Mouse (Mus musculus): ENCODE results near the gene Zfp82. TPM values are rescaled to one million over a fixed set of nuclear protein-coding genes. Genes with fewer than 3 reads are reported as not detected.
A peak's percentile ranks its signal among the peaks of the same experiment; 100 is the strongest.

Gene Zfp82
- polyA plus RNA-seq, 1 experiment, result 2.0 TPM

DNA sequence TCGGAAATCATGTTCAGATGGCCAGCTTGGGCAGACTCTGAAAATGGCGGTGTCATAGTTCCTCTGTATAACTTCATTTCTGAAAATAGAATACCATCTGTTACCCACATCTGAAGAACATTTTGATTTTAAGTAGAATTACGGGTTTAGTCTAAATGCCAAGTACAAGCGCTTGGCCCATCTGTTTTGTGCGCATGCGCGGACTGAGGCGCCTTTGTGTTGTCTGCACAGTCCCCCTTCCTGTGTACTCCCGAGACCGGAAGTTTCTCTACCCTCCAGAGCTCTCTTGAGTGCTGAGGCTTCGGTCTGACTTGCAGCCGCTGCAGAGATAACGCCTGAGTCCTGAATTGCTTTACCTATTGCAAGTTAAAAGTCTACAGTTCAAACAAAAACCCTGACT is 26.6 kb upstream of the Zfp82 start:
- Histone ChIP-seq H3K36me3 (ENCODE audit: control insufficient read depth, insufficient read depth) (peaks cover 52% of the 10 kb centered on the region), H3ac (ENCODE audit: control insufficient read depth, insufficient read length, low read depth) (no peak overlapping the region), H3K27me3 (ENCODE audit: control insufficient read depth, insufficient read depth, insufficient read length) (no peaks in the 10 kb centered on the region), H3K4me3 (ENCODE audit: insufficient read depth, poor library complexity, severe bottlenecking) (no peak overlapping the region), H3K79me3 (ENCODE audit: low read depth) (peaks cover 38% of the 10 kb centered on the region), H3K79me2 (ENCODE audit: control insufficient read depth, insufficient read depth) (peaks cover 50% of the 10 kb centered on the region)
- no peak for TF ChIP-seq USF1 (IDR thresholded peaks at IDR 0.05; ENCODE audit: low read depth)
- no peak for TF ChIP-seq MAX (IDR thresholded peaks at IDR 0.05)
- TF ChIP-seq CTCF (IDR thresholded peaks at IDR 0.05; ENCODE audit: control insufficient read depth, insufficient read depth, insufficient read length), result no peak
- no peak for TF ChIP-seq MYOG (IDR thresholded peaks at IDR 0.05; ENCODE audit: control insufficient read depth, extremely low read depth, insufficient read length)
- no peak for TF ChIP-seq FOSL1 (IDR thresholded peaks at IDR 0.05; ENCODE audit: insufficient read depth, low read length, poor library complexity, severe bottlenecking)
- TF ChIP-seq MYOD1 (IDR thresholded peaks at IDR 0.05; ENCODE audit: control insufficient read depth, insufficient read length, low read depth), result no peak
- no peak for TF ChIP-seq CEBPB (IDR thresholded peaks at IDR 0.05; ENCODE audit: low read depth)

DNA sequence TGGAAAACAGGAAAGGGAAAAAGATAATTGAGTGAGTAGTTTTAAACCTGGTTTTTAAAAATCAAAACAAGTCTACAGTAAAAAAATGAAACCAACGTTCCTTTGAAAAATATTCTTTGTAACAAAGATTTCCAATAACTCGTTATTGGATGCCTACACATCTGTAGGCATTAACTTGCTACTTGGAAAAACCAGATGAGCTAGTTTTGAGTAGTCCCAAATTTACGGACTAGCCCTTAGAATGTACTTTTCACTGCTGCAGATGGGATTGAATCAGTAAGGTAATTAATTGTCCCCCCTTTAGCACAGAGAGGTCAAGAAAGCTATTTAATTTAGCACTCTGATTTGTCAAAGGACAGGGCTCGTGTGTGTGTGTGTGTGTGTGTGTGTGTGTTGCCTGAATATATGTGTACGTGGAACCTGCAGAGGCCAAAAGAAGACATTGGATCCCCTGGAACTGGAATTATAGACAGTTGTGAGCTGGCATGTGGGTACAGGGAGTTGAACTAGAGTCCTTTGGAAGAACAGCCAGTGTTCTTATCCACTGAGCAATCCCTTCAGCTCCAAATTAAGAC is 22.9 kb upstream of the Zfp82 start:
- H3K79me2 ChIP-seq (ENCODE audit: control insufficient read depth, insufficient read depth), result peaks cover 44% of the 10 kb centered on the region
- peak overlapping the region; percentile 50 for H3ac ChIP-seq (ENCODE audit: control insufficient read depth, insufficient read length, low read depth)
- peaks cover 33% of the 10 kb centered on the region for H3K79me3 ChIP-seq (ENCODE audit: low read depth)
- H3K4me3 ChIP-seq (ENCODE audit: insufficient read depth, poor library complexity, severe bottlenecking), result peak overlapping the region; percentile 64
- TF ChIP-seq USF1 (IDR thresholded peaks at IDR 0.05; ENCODE audit: low read depth) (no peak), FOSL1 (IDR thresholded peaks at IDR 0.05; ENCODE audit: insufficient read depth, low read length, poor library complexity, severe bottlenecking) (no peak), MYOD1 (IDR thresholded peaks at IDR 0.05; ENCODE audit: control insufficient read depth, insufficient read length, low read depth) (no peak), MAX (IDR thresholded peaks at IDR 0.05) (no peak), CEBPB (IDR thresholded peaks at IDR 0.05; ENCODE audit: low read depth) (no peak)
- H3K27me3 ChIP-seq (ENCODE audit: control insufficient read depth, insufficient read depth, insufficient read length), result no peaks in the 10 kb centered on the region
- peaks cover 25% of the 10 kb centered on the region for H3K36me3 ChIP-seq (ENCODE audit: control insufficient read depth, insufficient read depth)

DNA sequence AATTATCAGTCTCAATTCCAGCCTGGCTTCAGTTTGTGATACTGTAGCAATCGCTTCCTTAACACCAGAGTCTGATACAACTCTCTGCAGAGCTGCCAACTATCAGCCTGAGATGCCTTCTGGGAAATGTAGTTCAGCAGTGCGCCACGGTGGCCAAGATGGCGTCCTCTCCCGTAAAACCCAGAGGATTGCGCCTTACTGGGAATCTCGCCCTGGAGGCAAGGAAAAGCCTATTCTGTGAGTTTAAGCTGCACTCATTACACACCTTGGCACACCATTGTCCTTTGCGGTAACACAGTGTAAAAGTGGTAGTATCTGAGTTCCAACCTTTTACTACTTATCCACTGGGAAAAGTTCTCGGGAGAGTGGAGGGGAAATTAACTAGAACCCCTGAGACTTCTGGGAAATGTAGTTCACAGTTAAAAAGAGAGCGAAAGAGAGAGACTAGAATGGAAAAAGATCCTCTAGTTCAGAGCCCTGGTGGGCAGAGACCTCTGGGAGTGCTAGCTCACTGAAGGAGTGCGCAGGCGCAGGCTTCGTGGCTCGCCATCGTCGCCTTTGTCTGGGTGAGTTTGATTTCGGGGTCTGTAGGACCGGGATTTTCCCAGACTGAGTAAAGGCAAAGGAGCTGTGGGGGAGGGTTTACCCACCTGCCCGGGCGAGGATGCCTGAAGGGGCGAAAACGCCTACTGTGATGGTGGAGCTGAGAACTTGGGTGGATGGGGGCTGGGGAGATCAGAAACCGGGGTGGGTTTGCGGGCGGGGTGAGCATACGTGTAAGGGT is 22.1 kb upstream of the Zfp82 start, which contains the start of gene Zfp260:
TSS of gene Zfp260 (plus strand) at position 132 of the 784 bp plus-strand sequence.
- Histone ChIP-seq H3K79me3 (ENCODE audit: low read depth) (peaks cover 31% of the 10 kb centered on the region), H3K36me3 (ENCODE audit: control insufficient read depth, insufficient read depth) (peaks cover 18% of the 10 kb centered on the region), H3K27me3 (ENCODE audit: control insufficient read depth, insufficient read depth, insufficient read length) (no peaks in the 10 kb centered on the region), H3ac (ENCODE audit: control insufficient read depth, insufficient read length, low read depth) (peak within 1 kb of the TSS; percentile 92), H3K79me2 (ENCODE audit: control insufficient read depth, insufficient read depth) (peaks cover 44% of the 10 kb centered on the region), H3K4me3 (ENCODE audit: insufficient read depth, poor library complexity, severe bottlenecking) (peak within 1 kb of the TSS; percentile 64)
- TF ChIP-seq CEBPB (IDR thresholded peaks at IDR 0.05; ENCODE audit: low read depth), result no peak

DNA sequence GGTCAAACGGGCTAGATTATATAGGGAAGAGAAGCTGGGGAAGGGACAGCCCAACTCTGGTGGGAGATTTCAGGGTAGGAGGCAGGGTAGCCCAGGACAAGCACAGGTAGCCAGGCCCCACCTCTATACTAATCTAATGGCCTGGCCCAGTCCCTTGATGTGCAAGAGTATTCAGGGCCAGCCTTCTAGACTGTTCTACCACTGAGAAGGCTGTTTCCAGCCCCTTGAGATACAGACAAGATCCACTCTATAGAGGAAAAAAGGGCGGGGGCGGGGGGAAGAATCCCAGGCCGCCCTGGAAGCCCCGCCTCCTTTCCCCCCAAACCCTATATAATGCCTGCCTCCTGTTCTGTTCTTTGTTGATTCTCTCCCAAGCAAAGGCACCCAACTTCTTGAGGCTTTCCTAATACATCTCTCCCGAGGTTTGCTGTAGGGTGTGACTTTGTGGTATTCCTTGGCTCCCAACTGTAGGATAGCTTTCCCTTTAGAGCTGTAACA is 21.3 kb upstream of the Zfp82 start:
- Histone ChIP-seq H3K27me3 (ENCODE audit: control insufficient read depth, insufficient read depth, insufficient read length) (no peaks in the 10 kb centered on the region), H3ac (ENCODE audit: control insufficient read depth, insufficient read length, low read depth) (no peak overlapping the region), H3K36me3 (ENCODE audit: control insufficient read depth, insufficient read depth) (peaks cover 10% of the 10 kb centered on the region), H3K79me3 (ENCODE audit: low read depth) (peaks cover 27% of the 10 kb centered on the region), H3K4me3 (ENCODE audit: insufficient read depth, poor library complexity, severe bottlenecking) (no peak overlapping the region), H3K79me2 (ENCODE audit: control insufficient read depth, insufficient read depth) (peaks cover 45% of the 10 kb centered on the region)
- TF ChIP-seq FOSL1 (IDR thresholded peaks at IDR 0.05; ENCODE audit: insufficient read depth, low read length, poor library complexity, severe bottlenecking) (no peak), CEBPB (IDR thresholded peaks at IDR 0.05; ENCODE audit: low read depth) (no peak), MAX (IDR thresholded peaks at IDR 0.05) (no peak), MYOD1 (IDR thresholded peaks at IDR 0.05; ENCODE audit: control insufficient read depth, insufficient read length, low read depth) (no peak), CTCF (IDR thresholded peaks at IDR 0.05; ENCODE audit: control insufficient read depth, insufficient read depth, insufficient read length) (no peak), USF1 (IDR thresholded peaks at IDR 0.05; ENCODE audit: low read depth) (no peak), MYOG (IDR thresholded peaks at IDR 0.05; ENCODE audit: control insufficient read depth, extremely low read depth, insufficient read length) (no peak)

DNA sequence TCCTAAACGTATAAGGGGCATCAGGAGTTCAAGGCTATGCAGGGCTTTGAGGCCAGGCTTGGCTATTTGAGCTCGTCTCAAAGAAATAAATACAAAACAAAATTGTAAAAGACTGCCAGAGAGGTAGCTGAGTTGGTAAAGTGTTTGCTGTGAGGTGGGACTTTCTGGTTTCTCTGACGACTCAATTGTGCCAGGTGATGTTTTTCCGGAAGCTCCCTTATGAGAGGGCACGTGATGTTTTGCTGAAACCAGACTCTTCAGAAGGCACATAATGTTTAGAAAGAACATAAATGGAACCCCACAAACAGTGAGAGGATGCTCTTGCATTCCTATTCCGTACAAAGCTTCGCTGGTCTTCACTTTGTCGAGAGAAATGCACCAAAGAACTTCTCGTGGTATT is 20.0 kb upstream of the Zfp82 start:
- Histone ChIP-seq H3ac (ENCODE audit: control insufficient read depth, insufficient read length, low read depth) (no peak overlapping the region), H3K79me2 (ENCODE audit: control insufficient read depth, insufficient read depth) (peaks cover 45% of the 10 kb centered on the region), H3K27me3 (ENCODE audit: control insufficient read depth, insufficient read depth, insufficient read length) (no peaks in the 10 kb centered on the region), H3K36me3 (ENCODE audit: control insufficient read depth, insufficient read depth) (peaks cover 3% of the 10 kb centered on the region), H3K4me3 (ENCODE audit: insufficient read depth, poor library complexity, severe bottlenecking) (no peak overlapping the region), H3K79me3 (ENCODE audit: low read depth) (peaks cover 20% of the 10 kb centered on the region)
- TF ChIP-seq USF1 (IDR thresholded peaks at IDR 0.05; ENCODE audit: low read depth), result no peak
- no peak for TF ChIP-seq MYOD1 (IDR thresholded peaks at IDR 0.05; ENCODE audit: control insufficient read depth, insufficient read length, low read depth)
- no peak for TF ChIP-seq MYOG (IDR thresholded peaks at IDR 0.05; ENCODE audit: control insufficient read depth, extremely low read depth, insufficient read length)
- no peak for TF ChIP-seq MAX (IDR thresholded peaks at IDR 0.05)
- no peak for TF ChIP-seq CTCF (IDR thresholded peaks at IDR 0.05; ENCODE audit: control insufficient read depth, insufficient read depth, insufficient read length)
- no peak for TF ChIP-seq CEBPB (IDR thresholded peaks at IDR 0.05; ENCODE audit: low read depth)
- no peak for TF ChIP-seq FOSL1 (IDR thresholded peaks at IDR 0.05; ENCODE audit: insufficient read depth, low read length, poor library complexity, severe bottlenecking)

All from C2C12 (cell line).